30 mouse cellular contexts compared by ENCODE assay signal in the genomic region with DNA sequence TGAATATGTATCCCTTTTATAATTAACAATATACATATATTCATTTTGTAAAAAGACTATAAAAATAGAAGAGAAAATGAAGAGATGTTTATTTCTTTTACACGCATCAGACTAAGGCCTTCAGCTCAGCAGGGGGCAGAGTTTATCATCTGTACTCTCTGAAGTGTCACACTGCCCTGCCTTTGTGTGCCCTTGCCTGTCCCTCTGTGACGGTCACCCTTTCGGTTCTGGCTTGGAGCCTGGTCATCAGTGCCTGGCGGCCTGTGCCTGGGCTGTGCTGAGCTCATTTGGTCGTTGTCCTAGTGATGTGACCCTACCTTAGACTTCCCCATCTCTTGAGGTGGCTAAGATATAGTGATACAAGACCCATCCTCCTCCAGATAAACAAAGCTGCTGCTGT. TPM values are rescaled to one million over a fixed set of nuclear protein-coding genes. Genes with fewer than 3 reads are reported as not detected.
A peak's percentile ranks its signal among the peaks of the same experiment; 100 is the strongest.
DNase-seq lines count a peak whose midpoint lies in the region; ATAC-seq lines count a peak whose summit lies in the region.
"Had no signal": no experiment of that assay in that cellular context is flagged by ENCODE, and none has a peak within 500 bp of the region (broad histone marks: within the 10 kb centered on the region; RNA-seq: fewer than 3 reads in every experiment).

No protein-coding gene starts in this region.

- ATAC-seq in heart, embryonic 11.5 days (replicated peaks; ENCODE audit: insufficient number of reproducible peaks, low FRiP score, low TSS enrichment), result no peak
- no peak for ATAC-seq in erythroblast, adult 5-6 weeks (replicated peaks; ENCODE audit: low FRiP score, poor library complexity, severe bottlenecking)
- ATAC-seq: activated CD4-positive, CD25-positive, alpha-beta regulatory T cell, adult 4 months; forebrain, embryonic 14.5 days; hindbrain, embryonic 16.5 days; inflammation-experienced regulatory T-cells, adult 6 months; intestine, postnatal 0 days; Patski had no signal

- no peaks in the 10 kb centered on the region; the same call in 1 of the 2 replicates for H3K4me1 ChIP-seq in heart, embryonic 11.5 days (ENCODE audit: control insufficient read depth, insufficient read depth, low read length)
- H3K4me1 ChIP-seq: forebrain, embryonic 10.5 days; heart, embryonic 13.5 days had no signal

- no peak overlapping the region for H3K9ac ChIP-seq in heart, embryonic 11.5 days (ENCODE audit: low read depth, low read length)
- H3K9ac ChIP-seq: heart, embryonic 13.5 days; hindbrain, embryonic 12.5 days had no signal

- H3K4me2 ChIP-seq in heart, embryonic 11.5 days, result no peak overlapping the region
- H3K4me2 ChIP-seq: heart, embryonic 13.5 days; hindbrain, embryonic 12.5 days had no signal

- no peak overlapping the region for H3K4me3 ChIP-seq in heart, embryonic 11.5 days (ENCODE audit: low read depth, low read length)
- H3K4me3 ChIP-seq: embryonic facial prominence, embryonic 10.5 days; erythroblast, embryonic 14.5 days; forebrain, embryonic 10.5 days; heart, embryonic 13.5 days; hindbrain, embryonic 12.5 days had no signal

- H3K36me3 ChIP-seq in heart, embryonic 11.5 days (ENCODE audit: control insufficient read depth, insufficient read depth, low read length), result no peaks in the 10 kb centered on the region
- H3K36me3 ChIP-seq: embryonic facial prominence, embryonic 10.5 days; forebrain, embryonic 10.5 days; heart, embryonic 13.5 days; hindbrain, embryonic 12.5 days had no signal

- peaks cover 5% of the 10 kb centered on the region; the same call in 1 of the 2 replicates for H3K27me3 ChIP-seq in heart, embryonic 11.5 days (ENCODE audit: control insufficient read depth, insufficient read depth, low read length)
- H3K27me3 ChIP-seq: Patski had no signal

- DNase-seq in embryo, embryonic 10 days (ENCODE audit: low spot score), result peak; percentile 14
- DNase-seq in embryo, embryonic 9.5 days (ENCODE audit: extremely low spot score), result no peak
- peak; percentile 14 for DNase-seq in heart, postnatal 4 days
- DNase-seq in adrenal gland, adult 8-10 months, result peak; percentile 46
- peak; percentile 64 for DNase-seq in adrenal gland, postnatal 36 days
- no peak for DNase-seq in left cerebral cortex, adult 8-10 months (ENCODE audit: low spot score in 2 of 2)
- DNase-seq: cerebellum, adult 11-12 months; cerebellum, adult 9-10 months; cerebellum, postnatal 25 days; gastrocnemius, postnatal 25 days; heart, postnatal 36 days; kidney, adult 8-10 months had no signal

- 49% methylated on average over 5 of the region's 5 CpGs for WGBS in heart, embryonic 11.5 days (ENCODE audit: insufficient replicate concordance)

- no peak overlapping the region for H3K27ac ChIP-seq in heart, embryonic 11.5 days (ENCODE audit: low read depth, low read length)
- H3K27ac ChIP-seq: embryonic facial prominence, embryonic 10.5 days; forebrain, embryonic 10.5 days; heart, embryonic 13.5 days; hindbrain, embryonic 12.5 days had no signal

- H3K9me3 ChIP-seq in heart, embryonic 11.5 days (replicated peaks; ENCODE audit: control insufficient read depth, low read length), result no peaks in the 10 kb centered on the region
- H3K9me3 ChIP-seq: embryonic facial prominence, embryonic 10.5 days; forebrain, embryonic 10.5 days; heart, embryonic 13.5 days; hindbrain, embryonic 12.5 days had no signal

RNA-seq across cellular contexts. Expression of a gene that starts 29.3 kb away (rescaled TPM):
- total RNA-seq in heart, postnatal 4 days (2021), result not detected
- not detected in 2 replicates for polyA plus RNA-seq in heart, embryonic 11.5 days (2014; fragmentation: Nextera tagmentation; extraction: Ambion mirVana)
- not detected for total RNA-seq in adrenal gland, adult 8-10 months (2022)
- not detected for total RNA-seq in adrenal gland, postnatal 36 days (2021)
- total RNA-seq in erythroblast, adult 5-6 weeks (2015; ENCODE audit: low replicate concordance), result not detected in 2 replicates
- not detected in 2 replicates for total RNA-seq in erythroblast, adult 5-6 weeks (2017; ENCODE audit: low replicate concordance)
- total RNA-seq in left cerebral cortex, adult 8-10 months (2022), result not detected
- total RNA-seq: gastrocnemius, adult 18-20 months; gastrocnemius, postnatal 25 days; granulocyte monocyte progenitor cell, adult 5-6 weeks; heart, postnatal 36 days had no signal
- polyA plus RNA-seq: activated CD4-positive, CD25-positive, alpha-beta regulatory T cell, adult 4 months; cortical plate, adult 2 months; embryonic facial prominence, embryonic 10.5 days; embryonic facial prominence, embryonic 14.5 days; erythroblast, embryonic 14.5 days; forebrain, embryonic 10.5 days; forebrain, embryonic 14.5 days; frontal cortex, adult 2 months; heart, embryonic 13.5 days; hindbrain, embryonic 12.5 days; hindbrain, embryonic 16.5 days; inflammation-experienced regulatory T-cells, adult 6 months; intestine, postnatal 0 days had no signal

RNA-seq across cellular contexts. Expression of a gene that starts 29.9 kb away (rescaled TPM):
- 10 to 100 TPM; 50.8 to 52.6 TPM for total RNA-seq in heart, postnatal 4 days (2021)
- 37.5 and 39.0 TPM in 2 replicates for polyA plus RNA-seq in heart, embryonic 11.5 days (2014; fragmentation: Nextera tagmentation; extraction: Ambion mirVana)
- total RNA-seq in adrenal gland, adult 8-10 months (2022), result 10 to 100 TPM; 70.6 to 90.8 (median 79.6) TPM
- 10 to 100 TPM; 80.5 to 87.4 TPM for total RNA-seq in adrenal gland, postnatal 36 days (2021)
- total RNA-seq in erythroblast, adult 5-6 weeks (2015; ENCODE audit: low replicate concordance), result 6.7 and 20.7 TPM in 2 replicates
- total RNA-seq in erythroblast, adult 5-6 weeks (2017; ENCODE audit: low replicate concordance), result 12.7 and 14.4 TPM in 2 replicates
- 10 to 100 TPM; 66.4 to 69.6 (median 67.6) TPM for total RNA-seq in left cerebral cortex, adult 8-10 months (2022)

RNA-seq across cellular contexts. Expression of a gene that starts 42.5 kb away (rescaled TPM):
- total RNA-seq in heart, postnatal 4 days (2021), result 10 to 100 TPM; 28.9 to 31.2 TPM
- 67.3 and 72.3 TPM in 2 replicates for polyA plus RNA-seq in heart, embryonic 11.5 days (2014; fragmentation: Nextera tagmentation; extraction: Ambion mirVana)
- total RNA-seq in adrenal gland, adult 8-10 months (2022), result 10 to 100 TPM; 32.3 to 57.6 (median 45.2) TPM
- total RNA-seq in adrenal gland, postnatal 36 days (2021), result 10 to 100 TPM; 37.6 to 50.0 TPM
- total RNA-seq in erythroblast, adult 5-6 weeks (2015; ENCODE audit: low replicate concordance), result 3.7 and 9.6 TPM in 2 replicates
- 1.4 and 11.9 TPM in 2 replicates for total RNA-seq in erythroblast, adult 5-6 weeks (2017; ENCODE audit: low replicate concordance)
- total RNA-seq in left cerebral cortex, adult 8-10 months (2022), result 10 to 100 TPM in 2 of 4 experiments, 1 to 10 TPM in 2; 6.9 to 12.3 (median 9.6) TPM

Comparison
In these comparisons a context has a peak if more than half of its experiments do, and no peak if none do; other contexts are left out.
1. DNase-seq: peak in embryo, embryonic 10 days (single experiment), heart, postnatal 4 days (single experiment), adrenal gland, adult 8-10 months (single experiment) and adrenal gland, postnatal 36 days (2 of 2); none in embryo, embryonic 9.5 days (single experiment) and left cerebral cortex, adult 8-10 months (0 of 2).